Mouse (Mus musculus) adrenal gland, postnatal 36 days (tissue): Measurements from ENCODE around the gene Gpr132. TPM values are rescaled to one million over a fixed set of nuclear protein-coding genes. Genes with fewer than 3 reads are reported as not detected.

Experiments used
- DNase-seq, 2 experiments: peaks; one replicate each; pipeline ENCODE4 v3.0.0; 2021; ENCODE audit warnings: mixed read lengths in 1 of 2
- total RNA-seq, 2 experiments: library from RNA; stranded (reverse); gene quantifications; 2 replicates each; pipeline ENCODE4 v1.2.3; 2021

Gene Gpr132
- total RNA-seq, 2 experiments from 2014 or later, result 0.33 to 0.40 TPM

- DNase-seq, result no peak
Measured at GRCm38 (mm10) chr12:112877073-112877576, 9.1 kb upstream of the Gpr132 start.

GRCm38 (mm10) chr12:112876332-112877072 is 8.5 kb upstream of the Gpr132 start:
- DNase-seq, result peak; percentile 77 to 80

DNA sequence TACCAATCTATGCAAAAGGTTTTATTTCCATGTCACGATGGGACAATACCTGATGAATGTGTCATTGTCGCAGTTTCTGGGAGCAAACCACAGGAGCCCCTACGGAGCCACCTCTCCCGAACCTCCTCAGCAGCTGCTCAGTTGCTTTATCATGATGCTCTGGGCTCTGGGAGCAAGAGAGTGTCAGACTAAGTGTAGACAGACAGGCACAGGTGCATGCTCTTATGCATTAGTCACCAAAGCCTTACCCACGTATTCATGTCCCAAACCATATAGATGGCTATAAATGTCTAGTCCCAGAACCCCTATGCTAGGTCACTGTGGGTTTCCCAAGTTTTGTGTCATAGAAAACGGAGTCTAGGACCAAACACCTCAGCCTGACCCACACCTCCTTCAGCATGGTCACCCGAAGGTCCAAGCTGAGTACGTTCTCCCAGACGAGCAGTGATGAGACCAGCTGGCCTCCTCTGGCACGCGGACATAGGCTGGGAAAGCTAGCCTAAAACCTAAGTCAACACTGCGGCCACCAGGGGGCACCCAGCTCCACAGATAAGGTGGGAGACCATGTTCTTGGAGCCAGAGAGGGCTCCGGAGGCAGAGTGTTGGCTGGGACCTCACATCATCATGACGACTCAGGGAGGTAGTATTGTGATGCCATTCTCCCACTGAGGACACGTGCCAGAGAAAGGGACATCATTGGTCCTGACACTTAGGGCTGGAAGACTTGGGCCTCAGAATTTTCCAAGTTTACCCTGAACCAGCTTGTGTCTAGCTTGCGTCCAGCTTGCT is 7.4 kb upstream of the Gpr132 start:
- DNase-seq, result peak; percentile 93 to 97

DNA sequence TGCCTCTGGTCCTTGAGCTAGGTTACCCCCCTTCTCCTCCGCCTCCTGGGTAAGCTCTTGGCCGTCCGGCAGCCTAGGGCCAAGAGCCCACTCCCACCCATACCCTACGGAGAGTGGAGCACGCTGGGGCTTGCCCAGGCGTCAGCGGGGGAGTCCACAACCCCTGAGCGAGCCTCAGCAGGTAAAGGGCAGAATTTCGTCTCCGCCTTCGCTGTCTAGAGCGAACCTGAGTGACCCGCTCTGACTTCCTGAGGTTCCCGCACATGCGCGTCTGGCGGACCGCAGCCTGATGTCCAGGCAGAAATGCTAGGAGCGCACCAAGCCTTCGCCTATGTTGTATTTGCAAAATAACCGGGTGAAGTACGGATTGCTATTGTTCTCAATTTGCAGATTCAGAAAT is 6.2 kb upstream of the Gpr132 start:
- DNase-seq, result no peak

DNA sequence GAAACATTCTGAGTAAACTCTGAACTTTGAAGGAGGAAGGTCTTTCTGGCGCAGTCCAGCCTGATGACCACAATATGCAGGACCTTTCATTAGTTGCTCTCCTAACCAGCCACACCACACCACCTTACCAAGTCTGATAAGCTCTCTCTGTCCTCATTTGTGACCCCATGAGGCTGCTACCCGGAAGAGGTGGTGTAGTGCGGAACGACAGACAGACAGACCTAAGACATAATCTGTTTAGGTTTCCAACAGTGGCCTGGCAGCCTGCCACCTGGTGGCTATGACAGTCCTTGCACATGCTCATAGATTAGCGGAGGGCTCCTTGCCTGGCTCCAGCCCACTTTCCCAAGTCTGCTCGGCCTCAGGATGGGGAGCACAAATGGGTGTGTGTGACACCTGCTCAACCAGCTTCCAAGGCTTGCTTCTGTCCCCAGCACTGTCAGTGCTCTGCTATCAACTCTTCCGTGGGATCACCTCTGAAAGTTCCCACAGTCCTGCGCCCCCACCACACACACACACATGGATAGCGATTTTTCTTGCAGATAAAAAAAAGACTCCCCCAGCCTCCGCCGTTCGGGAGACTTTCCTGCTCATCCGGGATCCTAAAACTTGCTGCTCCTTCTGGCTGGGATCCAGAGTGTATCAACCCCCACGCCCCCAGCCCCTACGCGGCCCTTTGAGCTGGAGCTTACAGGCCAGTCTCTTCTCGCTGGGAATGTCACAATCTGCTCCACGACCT is 5.6 kb upstream of the Gpr132 start:
- peak; percentile 81 to 87 for DNase-seq

GRCm38 (mm10) chr12:112872991-112873390 is 5.0 kb upstream of the Gpr132 start:
- no peak for DNase-seq

DNA sequence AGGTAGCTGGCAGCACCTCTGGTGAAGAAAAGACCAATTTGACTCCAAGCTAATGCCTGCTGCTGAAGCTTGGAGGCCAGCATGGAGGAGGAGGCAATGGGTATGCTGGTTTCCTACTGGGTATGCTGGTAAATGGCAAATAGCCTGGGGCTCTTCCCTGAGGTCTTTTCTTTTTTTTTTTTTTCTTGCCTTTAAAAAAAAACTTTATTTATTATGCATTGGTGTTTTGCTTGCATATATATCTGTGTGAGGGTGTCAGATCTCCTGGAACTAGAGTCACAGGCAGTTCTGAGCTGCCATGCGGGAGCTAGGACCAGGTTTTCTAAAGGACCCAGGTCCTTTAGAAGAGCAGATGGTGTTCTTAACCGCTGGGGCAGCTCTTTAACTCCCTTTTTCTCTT is 3.2 kb upstream of the Gpr132 start:
- no peak for DNase-seq

- DNase-seq, result no peak
Measured at GRCm38 (mm10) chr12:112870775-112871174, 2.7 kb upstream of the Gpr132 start.

- DNase-seq, result peak in 1 of 2 experiments; percentile 39
Measured at GRCm38 (mm10) chr12:112869783-112870204, 1.8 kb upstream of the Gpr132 start.

GRCm38 (mm10) chr12:112867106-112867674 is 838 bp downstream of the Gpr132 start:
- DNase-seq, result no peak

GRCm38 (mm10) chr12:112866467-112867080 is 1.5 kb downstream of the Gpr132 start:
- peak; percentile 50 to 65 for DNase-seq

DNA sequence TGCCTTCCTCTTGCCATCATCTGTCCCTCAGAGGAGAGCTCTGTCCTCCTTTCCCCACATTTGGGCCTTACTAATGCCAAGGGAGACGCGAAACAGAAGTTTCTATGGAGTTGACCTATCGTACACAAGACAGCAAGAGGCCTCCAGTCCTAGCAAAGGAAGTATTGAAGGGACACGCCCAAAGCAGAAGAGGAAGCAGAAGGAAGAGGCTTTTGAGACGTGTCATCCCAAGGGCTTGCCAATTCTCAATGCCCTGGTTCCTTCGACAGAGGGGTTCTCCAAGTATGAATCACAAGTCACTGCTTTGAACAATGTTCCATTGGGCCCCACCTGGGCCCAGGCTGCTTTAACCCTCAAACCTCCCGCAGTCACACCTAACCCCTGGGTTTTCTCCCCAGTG is 3.2 kb downstream of the Gpr132 start:
- no peak for DNase-seq

GRCm38 (mm10) chr12:112861911-112862321 is 6.1 kb downstream of the Gpr132 start:
- DNase-seq, result peak in 1 of 2 experiments; percentile 19

GRCm38 (mm10) chr12:112860765-112861164 is 7.3 kb downstream of the Gpr132 start:
- no peak for DNase-seq

DNA sequence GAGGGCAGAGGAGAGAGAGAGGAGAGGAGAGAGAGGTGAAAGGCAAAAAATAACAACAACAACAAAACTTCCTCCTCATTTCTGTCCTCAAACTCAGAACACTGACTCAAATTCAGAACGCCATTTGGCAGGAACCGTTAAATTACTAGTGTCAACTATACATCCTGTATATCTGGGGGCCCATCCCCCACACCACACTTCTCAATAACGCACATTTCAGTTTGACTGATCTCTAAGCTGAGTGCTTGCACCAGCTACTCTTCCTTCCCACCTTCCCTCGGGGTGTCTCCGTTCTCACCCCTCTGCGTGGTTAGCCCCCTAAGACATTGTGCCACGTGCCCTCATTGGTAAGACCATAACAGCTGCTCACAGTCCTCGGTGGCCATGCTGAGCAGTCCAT is 8.1 kb downstream of the Gpr132 start:
- no peak for DNase-seq

DNA sequence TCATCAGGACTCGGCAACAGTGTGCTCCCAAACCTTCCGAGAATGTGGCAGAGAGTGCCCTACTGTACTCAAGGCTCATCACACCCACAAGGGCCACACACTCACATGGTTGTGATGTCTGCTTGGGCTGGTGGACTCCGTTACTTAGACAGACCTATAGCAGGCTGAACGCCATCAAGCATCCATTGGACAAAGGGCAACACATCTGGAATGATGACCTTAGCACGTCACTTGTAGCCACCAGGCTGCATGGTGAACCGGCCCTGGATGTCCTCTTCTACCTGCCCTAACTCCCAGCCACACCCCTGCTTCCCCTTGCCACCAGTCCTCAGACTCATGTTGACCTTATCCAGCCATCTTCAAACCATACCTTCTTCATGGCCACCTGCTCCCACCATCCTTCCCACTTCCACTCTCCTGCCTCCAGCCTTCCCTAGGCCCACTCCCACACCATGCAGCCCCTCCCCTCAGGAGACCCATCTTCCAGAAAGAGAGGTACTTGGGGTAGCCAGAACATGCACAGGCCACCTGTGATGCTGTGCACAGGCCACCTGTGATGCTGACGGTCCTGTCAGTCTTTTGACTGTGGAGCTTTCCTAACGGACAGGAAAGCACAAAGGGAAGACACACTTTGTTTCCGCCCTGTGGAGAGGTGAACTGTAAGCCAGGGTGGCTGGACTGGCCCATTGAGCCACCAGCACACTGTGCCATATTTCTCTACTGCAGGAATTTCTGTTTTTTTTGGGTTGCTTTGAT is 9.3 kb downstream of the Gpr132 start:
- no peak for DNase-seq

GRCm38 (mm10) chr12:112857021-112857925 is 10.8 kb downstream of the Gpr132 start:
- DNase-seq, result no peak

GRCm38 (mm10) chr12:112856338-112856737 is 11.7 kb downstream of the Gpr132 start:
- no peak for DNase-seq

GRCm38 (mm10) chr12:112854610-112855333 is 13.3 kb downstream of the Gpr132 start:
- no peak for DNase-seq
